Mouse (Mus musculus): ENCODE results near the gene Lrp6. TPM values are rescaled to one million over a fixed set of nuclear protein-coding genes. Genes with fewer than 3 reads are reported as not detected.
A peak's percentile ranks its signal among the peaks of the same experiment; 100 is the strongest.

Gene Lrp6
- 74.3 and 75.2 TPM in 2 replicates for total RNA-seq (2014; fragmentation: Nextera tagmentation)
- total RNA-seq (2017): 60.9 and 75.2 TPM in 2 replicates
- polyA plus RNA-seq (2012): 18.5 and 19.8 TPM in 2 replicates

GRCm38 (mm10) chr6:134566818-134567485, at the start of gene Lrp6:
Lrp6 (minus strand) TSS chr6:134566965.
- H3K9me3 ChIP-seq (replicated peaks): no peaks in the 10 kb centered on the region
- H3K36me3 ChIP-seq (replicated peaks): peaks cover 8% of the 10 kb centered on the region
- TF ChIP-seq GATA1 (IDR thresholded peaks at IDR 0.05; ENCODE audit: borderline replicate concordance, low read length): no peak
- no peak for TF ChIP-seq CTCF (IDR thresholded peaks at IDR 0.05; ENCODE audit: low read depth, low read length)
- H3K4me3 ChIP-seq (ENCODE audit: low read depth, low read length): peak within 1 kb of the TSS; percentile 82
- peak; percentile 82 for DNase-seq (ENCODE audit: low spot score)
- peaks cover 21% of the 10 kb centered on the region for H3K4me1 ChIP-seq (ENCODE audit: insufficient read depth, low read depth, low read length)
- ATAC-seq (ENCODE audit: extremely low read depth, insufficient number of reproducible peaks, low FRiP score, poor library complexity, severe bottlenecking): peak; percentile 47
- H3K27me3 ChIP-seq (ENCODE audit: insufficient read depth, low read length): peaks cover 4% of the 10 kb centered on the region

- TF ChIP-seq CTCF (IDR thresholded peaks at IDR 0.05; ENCODE audit: low read depth, low read length) (peak; percentile 95), GATA1 (IDR thresholded peaks at IDR 0.05; ENCODE audit: borderline replicate concordance, low read length) (no peak)
- H3K4me1 ChIP-seq (ENCODE audit: insufficient read depth, low read depth, low read length): peaks cover 22% of the 10 kb centered on the region
- ATAC-seq (ENCODE audit: extremely low read depth, insufficient number of reproducible peaks, low FRiP score, poor library complexity, severe bottlenecking): peak; percentile 86
- H3K4me3 ChIP-seq (ENCODE audit: low read depth, low read length): peak overlapping the region; percentile 52; the same call in 1 of the 2 replicates
- DNase-seq (ENCODE audit: low spot score): peak; percentile 59
- no peaks in the 10 kb centered on the region for H3K9me3 ChIP-seq (replicated peaks)
- H3K27me3 ChIP-seq (ENCODE audit: insufficient read depth, low read length): peaks cover 21% of the 10 kb centered on the region
- no peaks in the 10 kb centered on the region for H3K36me3 ChIP-seq (replicated peaks)
Observed at GRCm38 (mm10) chr6:134614723-134615648, 48.2 kb upstream of the Lrp6 start.

- DNase-seq (ENCODE audit: low spot score) (no peak), ATAC-seq (ENCODE audit: extremely low read depth, insufficient number of reproducible peaks, low FRiP score, poor library complexity, severe bottlenecking) (no peak)
- H3K27me3 ChIP-seq (ENCODE audit: insufficient read depth, low read length): peaks cover 20% of the 10 kb centered on the region
- no peak for TF ChIP-seq CTCF (IDR thresholded peaks at IDR 0.05; ENCODE audit: low read depth, low read length)
- peaks cover 22% of the 10 kb centered on the region for H3K4me1 ChIP-seq (ENCODE audit: insufficient read depth, low read depth, low read length)
- H3K4me3 ChIP-seq (ENCODE audit: low read depth, low read length): no peak overlapping the region; the same call in 1 of the 2 replicates
- H3K9me3 ChIP-seq (replicated peaks): no peaks in the 10 kb centered on the region
- no peaks in the 10 kb centered on the region for H3K36me3 ChIP-seq (replicated peaks)
Observed at GRCm38 (mm10) chr6:134614322-134614721, 47.6 kb upstream of the Lrp6 start.

- TF ChIP-seq CTCF (IDR thresholded peaks at IDR 0.05; ENCODE audit: low read depth, low read length): no peak
- no peak for TF ChIP-seq GATA2 (IDR thresholded peaks at IDR 0.05; ENCODE audit: borderline replicate concordance, low read depth, low read length)
- no peak for TF ChIP-seq TAL1 (conservative IDR thresholded peaks at IDR 0.05; ENCODE audit: low read depth, low read length)
- no peak for TF ChIP-seq GATA1 (IDR thresholded peaks at IDR 0.05; ENCODE audit: borderline replicate concordance, low read length)
- TF ChIP-seq POLR2AphosphoS5 (IDR thresholded peaks at IDR 0.05; ENCODE audit: insufficient replicate concordance, low read depth, low read length): no peak
- no peaks in the 10 kb centered on the region for H3K36me3 ChIP-seq (replicated peaks)
- no peak for ATAC-seq (ENCODE audit: extremely low read depth, insufficient number of reproducible peaks, low FRiP score, poor library complexity, severe bottlenecking)
Observed at GRCm38 (mm10) chr6:134611896-134612295, 45.1 kb upstream of the Lrp6 start.

GRCm38 (mm10) chr6:134610380-134610779, 43.6 kb upstream of the Lrp6 start:
- Histone ChIP-seq H3K9me3 (replicated peaks) (no peaks in the 10 kb centered on the region), H3K36me3 (replicated peaks) (no peaks in the 10 kb centered on the region), H3K4me1 (ENCODE audit: insufficient read depth, low read depth, low read length) (peaks cover 31% of the 10 kb centered on the region), H3K4me3 (ENCODE audit: low read depth, low read length) (no peak overlapping the region), H3K27me3 (ENCODE audit: insufficient read depth, low read length) (peaks cover 25% of the 10 kb centered on the region)
- no peak for DNase-seq (ENCODE audit: low spot score)
- TF ChIP-seq GATA2 (IDR thresholded peaks at IDR 0.05; ENCODE audit: borderline replicate concordance, low read depth, low read length) (no peak), CTCF (IDR thresholded peaks at IDR 0.05; ENCODE audit: low read depth, low read length) (no peak), GATA1 (IDR thresholded peaks at IDR 0.05; ENCODE audit: borderline replicate concordance, low read length) (no peak), POLR2AphosphoS5 (IDR thresholded peaks at IDR 0.05; ENCODE audit: insufficient replicate concordance, low read depth, low read length) (no peak), TAL1 (conservative IDR thresholded peaks at IDR 0.05; ENCODE audit: low read depth, low read length) (no peak)
- no peak for ATAC-seq (ENCODE audit: extremely low read depth, insufficient number of reproducible peaks, low FRiP score, poor library complexity, severe bottlenecking)

More at GRCm38 (mm10) chr6:134611896-134612295, 45.1 kb upstream of the Lrp6 start:
- no peak overlapping the region for H3K4me3 ChIP-seq (ENCODE audit: low read depth, low read length)
- peaks cover 23% of the 10 kb centered on the region for H3K4me1 ChIP-seq (ENCODE audit: insufficient read depth, low read depth, low read length)
- no peaks in the 10 kb centered on the region for H3K9me3 ChIP-seq (replicated peaks)
- H3K27me3 ChIP-seq (ENCODE audit: insufficient read depth, low read length): peaks cover 14% of the 10 kb centered on the region
- no peak for DNase-seq (ENCODE audit: low spot score)

- TF ChIP-seq CTCF (IDR thresholded peaks at IDR 0.05; ENCODE audit: low read depth, low read length) (peak; percentile 21; the same call in 1 of the 2 replicates), GATA2 (IDR thresholded peaks at IDR 0.05; ENCODE audit: borderline replicate concordance, low read depth, low read length) (no peak)
- Histone ChIP-seq H3K27me3 (ENCODE audit: insufficient read depth, low read length) (peaks cover 32% of the 10 kb centered on the region), H3K4me3 (ENCODE audit: low read depth, low read length) (no peak overlapping the region), H3K4me1 (ENCODE audit: insufficient read depth, low read depth, low read length) (peaks cover 16% of the 10 kb centered on the region; the same call in 1 of the 2 replicates), H3K9me3 (replicated peaks) (no peaks in the 10 kb centered on the region), H3K36me3 (replicated peaks) (no peaks in the 10 kb centered on the region)
- ATAC-seq (ENCODE audit: extremely low read depth, insufficient number of reproducible peaks, low FRiP score, poor library complexity, severe bottlenecking): peak; percentile 54
- peak; percentile 22 for DNase-seq (ENCODE audit: low spot score)
Observed at GRCm38 (mm10) chr6:134606949-134607746, 40.4 kb upstream of the Lrp6 start.
